ENCODE assay signal across 24 mouse cellular contexts in the genomic region with DNA sequence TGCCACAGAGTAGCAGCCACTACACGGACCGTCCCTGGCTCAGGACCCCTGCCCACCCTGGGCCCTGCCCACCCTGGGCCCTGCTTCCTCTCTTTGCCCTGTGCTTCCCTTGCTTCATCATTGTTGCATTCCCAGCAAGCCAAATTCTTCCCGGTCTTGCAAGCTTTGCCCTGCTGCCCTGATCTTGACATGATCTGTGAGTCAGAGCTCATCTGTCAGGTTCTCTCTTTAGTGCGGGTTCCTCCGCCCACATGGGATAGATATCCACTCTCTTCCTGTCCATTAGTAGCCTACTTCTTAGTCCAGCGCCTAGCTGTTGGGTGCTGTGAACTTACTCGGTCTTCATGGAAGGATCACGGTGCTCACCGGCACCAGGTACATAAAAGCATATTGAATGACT.
DNase-seq lines count a peak whose midpoint lies in the region; ATAC-seq and TF ChIP-seq lines count a peak whose summit lies in the region.
"Had no signal": no experiment of that assay in that cellular context is flagged by ENCODE, and none has a peak within 500 bp of the region (broad histone marks: within the 10 kb centered on the region; RNA-seq: fewer than 3 reads in every experiment).

No protein-coding gene starts in this region.

- no peak for TF ChIP-seq CTCF in lung, postnatal 0 days (IDR thresholded peaks at IDR 0.05)

- ATAC-seq in megakaryocyte progenitor cell, adult 5-6 weeks (replicated peaks; ENCODE audit: poor library complexity), result no peak
- no peak for ATAC-seq in lung, postnatal 0 days
- ATAC-seq: activated CD4-positive, CD25-positive, alpha-beta regulatory T cell, adult 4 months; forebrain, embryonic 15.5 days; forebrain, postnatal 0 days; Patski had no signal

- H3K9ac ChIP-seq in lung, postnatal 0 days (replicated peaks; ENCODE audit: low read depth), result no peak overlapping the region
- H3K9ac ChIP-seq: embryonic facial prominence, embryonic 13.5 days; embryonic facial prominence, embryonic 15.5 days; forebrain, embryonic 12.5 days; forebrain, embryonic 15.5 days; forebrain, postnatal 0 days had no signal

- H3K9me3 ChIP-seq in lung, postnatal 0 days (ENCODE audit: low read length), result no peaks in the 10 kb centered on the region
- H3K9me3 ChIP-seq: embryonic facial prominence, embryonic 13.5 days; embryonic facial prominence, embryonic 15.5 days; forebrain, embryonic 10.5 days; forebrain, embryonic 12.5 days; forebrain, embryonic 15.5 days had no signal

- no peak overlapping the region for H3K27ac ChIP-seq in lung, postnatal 0 days (ENCODE audit: low read length)
- H3K27ac ChIP-seq: embryonic facial prominence, embryonic 13.5 days; embryonic facial prominence, embryonic 15.5 days; forebrain, embryonic 10.5 days; forebrain, embryonic 12.5 days; forebrain, embryonic 15.5 days had no signal

- TF ChIP-seq EP300 in lung, postnatal 0 days (IDR thresholded peaks at IDR 0.05), result no peak

- H3K4me1 ChIP-seq in lung, postnatal 0 days (ENCODE audit: insufficient read depth, low read depth, low read length), result no peaks in the 10 kb centered on the region
- H3K4me1 ChIP-seq: embryonic facial prominence, embryonic 15.5 days; forebrain, embryonic 10.5 days; forebrain, embryonic 12.5 days had no signal

- WGBS in lung, postnatal 0 days, result 82% methylated on average over 9 of the region's 9 CpGs

- H3K4me2 ChIP-seq in lung, postnatal 0 days (replicated peaks; ENCODE audit: low read depth, low read length), result no peak overlapping the region
- H3K4me2 ChIP-seq: embryonic facial prominence, embryonic 13.5 days; embryonic facial prominence, embryonic 15.5 days; forebrain, embryonic 12.5 days; forebrain, embryonic 15.5 days had no signal

- H3K27me3 ChIP-seq in lung, postnatal 0 days (replicated peaks; ENCODE audit: insufficient read depth, low read length), result no peaks in the 10 kb centered on the region
- H3K27me3 ChIP-seq: embryonic facial prominence, embryonic 13.5 days; embryonic facial prominence, embryonic 15.5 days; forebrain, embryonic 12.5 days; forebrain, embryonic 15.5 days; Patski had no signal

- peak; percentile 56 to 80 for DNase-seq in adrenal gland, adult (ENCODE audit: inconsistent age in 2 of 2, low spot score in 1 of 2)
- DNase-seq in adrenal gland, adult 18-20 months (ENCODE audit: low spot score in 2 of 2), result no peak
- peak; percentile 50 for DNase-seq in adrenal gland, adult 8-10 months
- no peak for DNase-seq in adrenal gland, postnatal 25 days
- DNase-seq in adrenal gland, postnatal 10 days, result peak; percentile 25
- DNase-seq in adrenal gland, postnatal 36 days, result peak; percentile 43 to 60
- DNase-seq in lung, postnatal 0 days (ENCODE audit: low spot score), result no peak
- DNase-seq: cerebellum, adult 11 months; cerebellum, adult 18-20 months; cerebellum, adult 8-10 months; cerebellum, adult 9-11 months; cerebellum, postnatal 14 days; cerebellum, postnatal 36 days; embryo, embryonic 11 days; forebrain, postnatal 0 days had no signal

- H3K36me3 ChIP-seq in lung, postnatal 0 days (ENCODE audit: insufficient read depth, low read length), result no peaks in the 10 kb centered on the region; the same call in 1 of the 2 replicates
- H3K36me3 ChIP-seq: forebrain, embryonic 12.5 days; forebrain, embryonic 15.5 days had no signal

- no peak overlapping the region for H3K4me3 ChIP-seq in lung, postnatal 0 days (ENCODE audit: low read depth, low read length)
- H3K4me3 ChIP-seq: embryonic facial prominence, embryonic 13.5 days; embryonic facial prominence, embryonic 15.5 days; erythroblast, embryonic 14.5 days; forebrain, embryonic 10.5 days; forebrain, embryonic 12.5 days; forebrain, embryonic 15.5 days had no signal

Comparison
In these comparisons a context has a peak if more than half of its experiments do, and no peak if none do; other contexts are left out.
1. DNase-seq: peak in adrenal gland, adult (2 of 2), adrenal gland, adult 8-10 months (single experiment), adrenal gland, postnatal 10 days (single experiment) and adrenal gland, postnatal 36 days (2 of 2); none in adrenal gland, adult 18-20 months (0 of 2), adrenal gland, postnatal 25 days (single experiment) and lung, postnatal 0 days (single experiment).